In the genomic region with DNA sequence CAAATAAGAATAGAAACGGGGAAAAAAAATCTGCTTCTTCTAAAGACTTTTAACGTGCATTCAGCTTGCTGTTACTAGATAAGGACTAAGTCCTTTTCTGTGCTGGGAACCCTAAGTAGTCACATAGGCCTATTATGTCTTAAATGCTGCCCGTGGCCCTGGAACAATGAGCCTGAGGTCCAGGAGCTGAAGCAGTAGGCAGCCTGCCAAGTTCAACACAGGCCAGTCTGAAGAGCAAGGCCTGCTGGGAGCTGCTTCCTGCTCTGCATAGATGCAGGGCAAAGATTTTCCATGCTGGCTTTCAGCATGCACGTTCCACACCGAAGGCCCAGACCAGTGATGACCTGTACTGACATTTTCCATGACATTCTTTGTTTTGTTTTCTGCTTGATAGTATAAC, we compare ENCODE assay signal across 8 mouse cellular contexts.
DNase-seq lines count a peak whose midpoint lies in the region; ATAC-seq and TF ChIP-seq lines count a peak whose summit lies in the region.

No protein-coding gene starts in this region.

- H3K27me3 ChIP-seq in hindbrain, postnatal 0 days (ENCODE audit: insufficient read depth, low read length): no peaks in the 10 kb centered on the region

- H3K9me3 ChIP-seq in hindbrain, postnatal 0 days (ENCODE audit: low read length): no peaks in the 10 kb centered on the region

- H3K9ac ChIP-seq in hindbrain, postnatal 0 days (replicated peaks; ENCODE audit: low read length): no peak overlapping the region

- 11% methylated on average over 5 of the region's 5 CpGs for WGBS in hindbrain, postnatal 0 days

- peak; percentile 88 for DNase-seq in adrenal gland, postnatal 10 days
- DNase-seq in embryo, embryonic 9.5 days (ENCODE audit: extremely low spot score): peak; percentile 7
- peak; percentile 77 for DNase-seq in gastrocnemius, postnatal 25 days
- peak; percentile 78 for DNase-seq in hindbrain, postnatal 0 days (ENCODE audit: low spot score)
- DNase-seq in left cerebral cortex, adult 18-20 months (ENCODE audit: low spot score in 2 of 2): peak; percentile 8 to 19
- DNase-seq in lung, postnatal 36 days: peak; percentile 95
- DNase-seq in right cerebral cortex, postnatal 36 days (ENCODE audit: low spot score in 2 of 2): peak; percentile 5 to 30
- DNase-seq in thymus, postnatal 25 days: no peak

- peak; percentile 55 for ATAC-seq in hindbrain, postnatal 0 days

- H3K4me1 ChIP-seq in hindbrain, postnatal 0 days (ENCODE audit: insufficient read depth, low read length): peaks cover 11% of the 10 kb centered on the region; the same call in 1 of the 2 replicates

- no peak overlapping the region for H3K4me2 ChIP-seq in hindbrain, postnatal 0 days (ENCODE audit: low read depth, low read length)

- TF ChIP-seq CTCF in hindbrain, postnatal 0 days (IDR thresholded peaks at IDR 0.05; ENCODE audit: low read depth): no peak

- H3K36me3 ChIP-seq in hindbrain, postnatal 0 days (ENCODE audit: insufficient read depth, low read length): no peaks in the 10 kb centered on the region

- H3K27ac ChIP-seq in hindbrain, postnatal 0 days: peak overlapping the region; percentile 26; the same call in 1 of the 2 replicates

- no peak overlapping the region for H3K4me3 ChIP-seq in hindbrain, postnatal 0 days (ENCODE audit: low read length)
